Mouse (Mus musculus) lung, adult 2 months (tissue): ENCODE results near the gene Gprc5d.

Source experiments
- CTCF ChIP-seq: fragments of 200-500 bp; IDR thresholded peaks from 2 replicates; pipeline ENCODE4 v1.5.1; 2011; ENCODE audit warnings: mild to moderate bottlenecking, low read length, control low read depth; ENCODE audit not compliant: insufficient read depth
- POLR2A ChIP-seq: fragments of 200-500 bp; IDR thresholded peaks from 2 replicates; pipeline ENCODE4 v1.6.1; 2011; ENCODE audit warnings: low read depth, mild to moderate bottlenecking, control low read depth, low read length, borderline replicate concordance; ENCODE audit errors: extremely low read depth

- TF ChIP-seq CTCF (no peak), POLR2A (no peak)
These were observed 11.1 kb downstream of the Gprc5d start for GRCm38 (mm10) chr6:135107014-135107413.
